25 mouse cellular contexts compared by ENCODE assay signal in the genomic region with DNA sequence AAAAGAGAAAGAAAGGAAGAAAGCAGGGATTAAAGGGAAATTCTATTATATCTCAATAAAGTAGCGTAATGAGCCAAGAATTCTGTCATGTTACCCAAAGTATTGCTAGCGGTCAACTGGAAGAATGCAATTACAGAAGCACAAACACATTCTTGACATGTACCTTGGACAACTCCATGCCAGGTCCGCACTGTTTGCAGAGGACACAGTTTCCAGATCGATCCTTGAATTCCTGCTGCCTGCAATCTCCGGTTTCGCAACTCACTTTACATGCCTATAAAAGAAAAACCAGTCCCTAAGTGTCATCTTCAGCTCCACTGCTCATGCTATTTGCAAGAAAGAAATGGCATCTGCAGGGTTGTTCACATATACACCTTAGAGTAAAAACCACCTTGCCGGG. TPM values are rescaled to one million over a fixed set of nuclear protein-coding genes. Genes with fewer than 3 reads are reported as not detected.
A peak's percentile ranks its signal among the peaks of the same experiment; 100 is the strongest.
DNase-seq lines count a peak whose midpoint lies in the region; ATAC-seq and TF ChIP-seq lines count a peak whose summit lies in the region.
"Had no signal": no experiment of that assay in that cellular context is flagged by ENCODE, and none has a peak within 500 bp of the region (broad histone marks: within the 10 kb centered on the region; RNA-seq: fewer than 3 reads in every experiment).

No protein-coding gene starts in this region.

- H3K27me3 ChIP-seq in liver, adult 2 months (ENCODE audit: control insufficient read depth, insufficient read depth, low read length): no peaks in the 10 kb centered on the region
- H3K27me3 ChIP-seq in liver, embryonic 12.5 days (replicated peaks): no peaks in the 10 kb centered on the region
- H3K27me3 ChIP-seq in liver, postnatal 0 days (ENCODE audit: insufficient read depth, low read length): no peaks in the 10 kb centered on the region
- H3K27me3 ChIP-seq in liver, embryonic 11.5 days (replicated peaks; ENCODE audit: control insufficient read depth, insufficient read depth, low read length): no peaks in the 10 kb centered on the region
- H3K27me3 ChIP-seq: CH12.LX; embryonic facial prominence, embryonic 12.5 days; forebrain, embryonic 13.5 days; forebrain, embryonic 15.5 days had no signal

- peak; percentile 32; the same call in 1 of the 2 replicates for TF ChIP-seq EP300 in liver, postnatal 0 days (IDR thresholded peaks at IDR 0.05; ENCODE audit: low read depth)

- TF ChIP-seq CTCF in liver, adult 2 months (IDR thresholded peaks at IDR 0.05; ENCODE audit: low read depth, low read length): peak; percentile 40; the same call in 1 of the 2 replicates
- TF ChIP-seq CTCF in liver, postnatal 0 days (IDR thresholded peaks at IDR 0.05; ENCODE audit: low read depth): peak; percentile 12; the same call in 1 of the 2 replicates

- H3K4me2 ChIP-seq in liver, embryonic 12.5 days: no peak overlapping the region
- H3K4me2 ChIP-seq in liver, postnatal 0 days (ENCODE audit: low read depth, low read length): no peak overlapping the region
- H3K4me2 ChIP-seq in liver, embryonic 11.5 days: no peak overlapping the region
- H3K4me2 ChIP-seq: embryonic facial prominence, embryonic 12.5 days; forebrain, embryonic 13.5 days; forebrain, embryonic 15.5 days had no signal

- H3K79me2 ChIP-seq in liver, adult 2 months (ENCODE audit: control insufficient read depth, insufficient read depth, low read length): no peaks in the 10 kb centered on the region

- H3K9ac ChIP-seq in liver, adult 2 months (ENCODE audit: low read depth, low read length): no peak overlapping the region
- no peak overlapping the region for H3K9ac ChIP-seq in liver, embryonic 12.5 days
- no peak overlapping the region for H3K9ac ChIP-seq in liver, postnatal 0 days (replicated peaks)
- no peak overlapping the region for H3K9ac ChIP-seq in liver, embryonic 11.5 days (ENCODE audit: low read depth, low read length)
- H3K9ac ChIP-seq: embryonic facial prominence, embryonic 12.5 days; forebrain, embryonic 13.5 days; forebrain, embryonic 15.5 days; forebrain, postnatal 0 days had no signal

- no peak for ATAC-seq in liver, embryonic 12.5 days
- ATAC-seq in liver, postnatal 0 days: peak; percentile 78
- no peak for ATAC-seq in liver, embryonic 11.5 days (replicated peaks; ENCODE audit: low FRiP score)
- ATAC-seq: CD4-positive, CD25-positive, alpha-beta regulatory T cell, adult 4 months; forebrain, embryonic 13.5 days; forebrain, embryonic 15.5 days; forebrain, postnatal 0 days had no signal

- peaks cover 1% of the 10 kb centered on the region; the same call in 1 of the 2 replicates for H3K4me1 ChIP-seq in liver, adult 2 months (ENCODE audit: control insufficient read depth, insufficient read depth, low read length)
- no peaks in the 10 kb centered on the region for H3K4me1 ChIP-seq in liver, embryonic 12.5 days
- no peaks in the 10 kb centered on the region for H3K4me1 ChIP-seq in liver, postnatal 0 days (ENCODE audit: insufficient read depth)
- H3K4me1 ChIP-seq in liver, embryonic 11.5 days (replicated peaks; ENCODE audit: control insufficient read depth, insufficient read depth, low read length): no peaks in the 10 kb centered on the region
- H3K4me1 ChIP-seq: forebrain, embryonic 15.5 days had no signal

- no peak overlapping the region for H3K4me3 ChIP-seq in liver, adult 2 months (ENCODE audit: insufficient read depth, low read depth, low read length)
- no peak overlapping the region for H3K4me3 ChIP-seq in liver, embryonic 12.5 days
- H3K4me3 ChIP-seq in liver, postnatal 0 days (ENCODE audit: low read depth, low read length): no peak overlapping the region
- no peak overlapping the region for H3K4me3 ChIP-seq in liver, embryonic 11.5 days (ENCODE audit: low read depth, low read length)
- H3K4me3 ChIP-seq: embryonic facial prominence, embryonic 10.5 days; embryonic facial prominence, embryonic 12.5 days; forebrain, embryonic 13.5 days; forebrain, embryonic 15.5 days had no signal

- 36% methylated on average over 7 of the region's 7 CpGs for WGBS in liver, adult 2 months
- 70% methylated on average over 7 of the region's 7 CpGs for WGBS in liver, embryonic 12.5 days (ENCODE audit: insufficient replicate concordance)
- WGBS in liver, postnatal 0 days (ENCODE audit: insufficient replicate concordance): 67% methylated on average over 7 of the region's 7 CpGs
- 89% methylated on average over 7 of the region's 7 CpGs for WGBS in liver, embryonic 11.5 days

- H3K36me3 ChIP-seq in liver, adult 2 months (ENCODE audit: control insufficient read depth, insufficient read depth, low read length): no peaks in the 10 kb centered on the region
- H3K36me3 ChIP-seq in liver, embryonic 12.5 days: no peaks in the 10 kb centered on the region
- H3K36me3 ChIP-seq in liver, postnatal 0 days (replicated peaks; ENCODE audit: insufficient read depth, low read length): no peaks in the 10 kb centered on the region
- H3K36me3 ChIP-seq in liver, embryonic 11.5 days (ENCODE audit: control insufficient read depth, insufficient read depth, low read length): no peaks in the 10 kb centered on the region
- H3K36me3 ChIP-seq: forebrain, embryonic 15.5 days had no signal

- H3K9me3 ChIP-seq in liver, embryonic 12.5 days (replicated peaks): no peaks in the 10 kb centered on the region
- no peaks in the 10 kb centered on the region for H3K9me3 ChIP-seq in liver, postnatal 0 days (ENCODE audit: low read length)
- H3K9me3 ChIP-seq in liver, embryonic 11.5 days (ENCODE audit: control insufficient read depth, low read length): no peaks in the 10 kb centered on the region
- H3K9me3 ChIP-seq: embryonic facial prominence, embryonic 10.5 days; embryonic facial prominence, embryonic 12.5 days; forebrain, embryonic 13.5 days had no signal

- DNase-seq in liver, adult 2 months (ENCODE audit: extremely low read depth, low read depth, low spot score): peak; percentile 98
- DNase-seq in liver, postnatal 0 days: peak; percentile 51
- DNase-seq in liver, embryonic 11.5 days (ENCODE audit: low spot score): no peak
- DNase-seq in ES-CJ7 (ENCODE audit: low read depth, low spot score): peak; percentile 49
- DNase-seq in ZHBTc4 (ENCODE audit: low read depth, low spot score): peak; percentile 49
- no peak for DNase-seq in layer of hippocampus, adult 9-11 months
- no peak for DNase-seq in gastrocnemius, postnatal 10 days
- DNase-seq: adrenal gland, adult 2 months; adrenal gland, postnatal 10 days; adrenal gland, postnatal 25 days; B cell, adult 2 months; cerebellum, adult 11-12 months; cerebellum, adult 2 months; cerebellum, adult 9-10 months; cerebellum, postnatal 10 days; cerebellum, postnatal 25 days; forebrain, postnatal 0 days had no signal

- no peak overlapping the region for H3K27ac ChIP-seq in liver, adult 2 months (replicated peaks; ENCODE audit: insufficient read depth, low read depth, low read length)
- no peak overlapping the region for H3K27ac ChIP-seq in liver, embryonic 12.5 days
- H3K27ac ChIP-seq in liver, postnatal 0 days (ENCODE audit: low read depth): no peak overlapping the region
- no peak overlapping the region for H3K27ac ChIP-seq in liver, embryonic 11.5 days (ENCODE audit: low read depth, low read length)
- H3K27ac ChIP-seq: embryonic facial prominence, embryonic 10.5 days; embryonic facial prominence, embryonic 12.5 days; forebrain, embryonic 13.5 days; forebrain, embryonic 15.5 days had no signal

- TF ChIP-seq POLR2A in liver, adult 2 months (IDR thresholded peaks at IDR 0.05; ENCODE audit: extremely low read depth, insufficient read depth, low read length): no peak

RNA-seq across cellular contexts. Expression of a gene that starts 22.3 kb away (rescaled TPM):
- 5.7 and 6.2 TPM in 2 replicates for total RNA-seq in liver, adult 2 months (2014; rRNA removed)
- polyA plus RNA-seq in liver, adult 2 months (2012; rRNA removed): 2.3 and 3.5 TPM in 2 replicates
- polyA plus RNA-seq in liver, embryonic 12.5 days (2016; fragmentation: Nextera tagmentation; extraction: Ambion mirVana): 6.2 and 6.7 TPM in 2 replicates
- 2.4 and 2.5 TPM in 2 replicates for polyA plus RNA-seq in liver, postnatal 0 days (2015; fragmentation: Nextera tagmentation; extraction: Ambion mirVana)
- 13.8 and 15.5 TPM in 2 replicates for polyA plus RNA-seq in liver, embryonic 11.5 days (2014; fragmentation: Nextera tagmentation; extraction: Ambion mirVana)
- total RNA-seq in gastrocnemius, postnatal 10 days (2021): 10 to 100 TPM in 1 of 2 experiments, 1 to 10 TPM in 1; 7.6 to 12.6 TPM
- total RNA-seq: MEL had no signal
- polyA plus RNA-seq: CD4-positive, CD25-positive, alpha-beta regulatory T cell, adult 4 months had no signal

Comparison
In these comparisons a context has a peak if more than half of its experiments do, and no peak if none do; other contexts are left out.
1. DNase-seq: peak in liver, adult 2 months (single experiment), liver, postnatal 0 days (single experiment), ES-CJ7 (single experiment) and ZHBTc4 (single experiment); none in liver, embryonic 11.5 days (single experiment), layer of hippocampus, adult 9-11 months (single experiment) and gastrocnemius, postnatal 10 days (single experiment).